Mouse (Mus musculus) heart, adult 2 months (tissue): ENCODE data around the gene Lrsam1.

Source experiments
- CTCF ChIP-seq: fragments of 200-600 bp; IDR thresholded peaks from 2 replicates; pipeline ENCODE4 v1.8.1; 2022; ENCODE audit warnings: antibody characterized with exemption, mild to moderate bottlenecking, moderate library complexity
- EP300 ChIP-seq: fragments of 200-500 bp; IDR thresholded peaks from 2 replicates; pipeline ENCODE4 v1.6.1; 2011; ENCODE audit warnings: low read depth, low read length, control low read depth; ENCODE audit not compliant: insufficient read depth
- POLR2A ChIP-seq: fragments of 200-500 bp; IDR thresholded peaks from 2 replicates; pipeline ENCODE4 v1.6.1; 2011; ENCODE audit warnings: mild to moderate bottlenecking, low read depth, low read length, control low read depth; ENCODE audit not compliant: insufficient read depth

DNA sequence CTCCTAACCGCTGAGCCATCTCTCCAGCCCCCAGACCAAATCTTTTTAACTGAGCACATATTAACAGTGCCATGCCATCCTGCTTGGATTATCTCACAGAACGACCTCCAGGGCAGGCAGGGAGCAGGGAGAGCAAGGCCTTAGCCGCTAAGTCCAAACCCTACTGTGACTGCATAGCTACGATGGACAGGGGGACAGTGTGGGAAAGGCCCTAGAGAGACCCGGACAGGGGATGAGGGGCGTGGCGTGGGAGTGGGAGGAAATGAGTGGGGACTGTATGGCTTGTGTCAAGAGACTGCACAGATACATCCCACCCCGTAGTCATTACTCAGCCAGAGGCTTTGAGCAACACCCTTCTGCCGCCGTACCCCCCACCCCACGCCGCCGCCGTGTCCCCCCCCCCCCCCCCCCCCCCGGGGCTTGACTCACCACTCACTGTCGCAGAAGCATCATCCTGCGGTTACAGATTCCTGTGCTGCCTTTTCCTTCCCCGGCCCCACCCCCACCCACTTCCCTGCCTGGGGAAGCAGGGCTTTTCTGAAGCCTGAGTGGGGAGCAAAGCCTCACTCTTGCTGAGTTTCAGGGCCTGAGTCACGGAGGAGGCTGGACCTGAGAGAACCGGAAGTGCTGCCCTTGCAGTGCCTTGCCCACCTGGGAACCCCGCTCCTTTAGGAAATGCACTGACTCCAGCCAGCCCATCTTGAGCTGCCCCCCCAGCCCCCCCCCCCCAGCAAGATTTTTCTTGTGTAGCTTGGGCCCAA, 79.0 kb downstream of the Lrsam1 start:
- TF ChIP-seq CTCF (no peak), POLR2A (0 out of 2 replicates have a peak, but pooled peaks have one; percentile 28), EP300 (no peak)
